Mouse (Mus musculus): ENCODE results near the gene Arl13b. TPM values are rescaled to one million over a fixed set of nuclear protein-coding genes. Genes with fewer than 3 reads are reported as not detected.

Arl13b gene
- polyA plus RNA-seq, 1 experiment, result 13.4 TPM

DNA sequence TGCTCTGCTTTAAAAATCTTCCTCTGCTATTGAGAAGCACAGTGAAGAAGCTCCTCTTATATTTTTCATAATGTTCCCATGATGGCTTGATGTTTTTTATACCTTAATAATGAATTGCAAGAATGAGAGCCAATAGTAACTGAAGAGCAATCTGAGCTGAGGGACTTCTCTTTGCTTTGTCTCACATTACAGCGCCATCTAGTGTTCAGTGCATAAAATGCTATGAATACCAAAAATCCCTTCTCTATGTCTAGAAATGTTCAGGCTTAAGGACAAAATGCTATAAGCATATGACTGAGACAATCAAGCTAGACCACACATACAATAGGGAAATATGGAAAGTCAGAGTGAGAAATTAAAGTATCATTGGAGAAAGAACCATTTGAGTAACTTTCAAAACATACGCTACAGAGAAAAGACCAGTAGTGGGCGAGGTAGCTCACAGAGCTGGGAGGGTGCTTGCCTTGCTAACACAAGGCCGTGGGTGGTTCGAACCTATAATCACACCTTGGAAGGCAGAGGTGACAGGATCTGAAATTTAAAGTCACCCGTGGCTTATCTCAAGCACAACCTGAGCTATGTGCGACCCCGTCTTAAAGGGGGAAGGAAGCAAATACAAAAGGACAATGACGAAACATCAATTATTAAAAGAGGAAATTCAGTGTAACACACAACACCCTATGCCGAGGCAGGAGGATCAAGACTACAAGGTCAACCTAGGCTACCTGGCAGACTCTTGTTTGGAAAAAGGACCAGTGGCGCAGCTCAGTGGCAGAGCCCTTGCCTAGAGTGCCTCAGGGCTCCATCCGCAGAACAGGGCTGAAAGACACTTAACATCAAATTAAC is 20.5 kb downstream of the Arl13b start:
- no peaks in the 10 kb centered on the region for H3K4me1 ChIP-seq (ENCODE audit: control insufficient read depth, insufficient read depth, low read length)
- 0 out of 2 replicates have a peak, but pooled peaks have one; percentile 19 for TF ChIP-seq CTCF (IDR thresholded peaks at IDR 0.05; ENCODE audit: extremely low read depth, insufficient read depth, low read length)
- TF ChIP-seq POLR2A (IDR thresholded peaks at IDR 0.05; ENCODE audit: extremely low read depth, insufficient read depth, low read length), result no peak
- no peak overlapping the region for H3K27ac ChIP-seq (ENCODE audit: insufficient read depth, low read length)
- H3K4me3 ChIP-seq (ENCODE audit: insufficient read depth, low read length), result no peak overlapping the region

DNA sequence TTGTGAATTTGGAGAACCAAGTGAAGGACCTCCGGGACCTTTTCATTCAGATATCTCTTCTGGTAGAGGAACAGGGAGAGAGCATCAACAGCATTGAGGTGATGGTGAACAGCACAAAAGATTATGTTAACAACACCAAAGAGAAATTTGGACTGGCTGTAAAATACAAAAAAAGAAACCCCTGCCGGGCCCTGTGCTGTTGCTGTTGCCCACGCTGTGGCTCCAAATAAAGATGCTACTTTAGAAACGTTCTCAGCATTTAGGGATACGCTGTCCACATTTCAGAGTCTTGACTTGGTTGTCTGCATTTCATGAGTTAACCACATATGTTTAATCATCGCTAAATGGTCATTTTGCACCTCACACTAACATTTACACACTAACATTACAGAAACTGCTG is 24.4 kb downstream of the Arl13b start:
- Histone ChIP-seq H3K4me1 (ENCODE audit: control insufficient read depth, insufficient read depth, low read length) (no peaks in the 10 kb centered on the region), H3K27ac (ENCODE audit: insufficient read depth, low read length) (no peak overlapping the region), H3K4me3 (ENCODE audit: insufficient read depth, low read length) (no peak overlapping the region)
- TF ChIP-seq POLR2A (IDR thresholded peaks at IDR 0.05; ENCODE audit: extremely low read depth, insufficient read depth, low read length), result no peak
- no peak for TF ChIP-seq CTCF (IDR thresholded peaks at IDR 0.05; ENCODE audit: extremely low read depth, insufficient read depth, low read length)

DNA sequence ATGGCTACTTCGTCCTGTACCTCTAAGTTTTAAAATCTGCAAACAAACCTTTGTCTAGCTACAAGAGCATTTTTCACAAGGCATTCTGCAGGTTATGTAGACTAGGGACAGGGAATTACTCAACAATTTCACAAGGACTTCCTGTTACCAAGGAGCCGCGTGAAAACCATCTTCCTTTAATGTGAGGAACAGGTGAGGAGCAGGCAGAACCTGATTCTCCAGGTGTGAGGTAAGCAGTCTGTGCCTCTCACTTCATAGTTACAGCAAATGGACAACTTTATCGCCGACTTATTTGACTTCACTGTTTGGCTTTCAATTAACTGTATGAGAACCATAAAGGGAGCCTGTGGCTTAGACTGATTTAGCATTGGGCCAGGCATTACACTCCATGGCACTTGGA is 32.3 kb downstream of the Arl13b start, which contains the start of gene Stx19:
Gene Stx19, plus strand, starts transcription at position 186 of the 400 bp plus-strand sequence.
- Histone ChIP-seq H3K4me1 (ENCODE audit: control insufficient read depth, insufficient read depth, low read length) (peaks cover 2% of the 10 kb centered on the region; the same call in 1 of the 2 replicates), H3K27ac (ENCODE audit: insufficient read depth, low read length) (no peak within 1 kb of the TSS), H3K4me3 (ENCODE audit: insufficient read depth, low read length) (no peak within 1 kb of the TSS)
- TF ChIP-seq POLR2A (IDR thresholded peaks at IDR 0.05; ENCODE audit: extremely low read depth, insufficient read depth, low read length), result no peak
- TF ChIP-seq CTCF (IDR thresholded peaks at IDR 0.05; ENCODE audit: extremely low read depth, insufficient read depth, low read length), result no peak

DNA sequence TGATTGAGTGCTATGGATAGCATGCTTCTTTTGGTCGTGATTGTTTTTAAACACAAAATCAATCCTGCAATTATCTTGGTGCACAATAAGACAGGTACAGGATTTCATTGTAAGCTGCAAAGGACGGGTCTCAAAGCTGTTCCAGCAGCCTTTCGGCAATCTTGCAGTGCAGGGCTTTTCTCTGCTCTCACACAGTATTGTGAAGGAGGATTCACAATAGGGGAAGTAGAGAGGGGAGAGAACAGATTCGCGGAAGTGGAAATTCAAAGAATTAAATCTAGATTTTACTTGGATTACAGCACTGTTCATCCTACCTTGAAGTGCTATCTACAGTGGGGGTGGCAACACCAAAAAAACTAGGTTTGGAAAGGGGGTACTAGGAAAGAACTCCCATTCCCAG is 33.0 kb downstream of the Arl13b start:
- TF ChIP-seq CTCF (IDR thresholded peaks at IDR 0.05; ENCODE audit: extremely low read depth, insufficient read depth, low read length) (no peak), POLR2A (IDR thresholded peaks at IDR 0.05; ENCODE audit: extremely low read depth, insufficient read depth, low read length) (no peak)
- Histone ChIP-seq H3K4me1 (ENCODE audit: control insufficient read depth, insufficient read depth, low read length) (peaks cover 2% of the 10 kb centered on the region; the same call in 1 of the 2 replicates), H3K4me3 (ENCODE audit: insufficient read depth, low read length) (no peak overlapping the region), H3K27ac (ENCODE audit: insufficient read depth, low read length) (no peak overlapping the region)

DNA sequence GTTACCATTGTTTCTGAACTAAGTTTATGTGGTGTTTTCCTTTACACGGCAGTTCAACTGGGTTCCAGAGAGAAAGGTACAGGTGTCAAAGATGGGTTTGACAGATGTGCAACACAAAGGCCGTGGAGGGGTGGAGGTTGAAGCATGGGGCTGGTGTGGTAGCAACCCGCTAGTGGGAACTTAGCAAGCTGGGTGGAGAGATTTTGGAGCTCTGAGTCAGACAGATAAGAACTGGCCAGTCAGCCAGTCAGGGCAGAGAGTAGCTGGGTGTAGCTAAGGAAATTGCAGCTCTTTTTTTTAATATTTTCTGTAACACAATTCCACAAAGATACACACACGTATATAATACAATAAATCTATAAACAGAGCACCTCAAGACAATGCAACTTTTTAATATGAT is 36.0 kb downstream of the Arl13b start:
- Histone ChIP-seq H3K4me3 (ENCODE audit: insufficient read depth, low read length) (no peak overlapping the region), H3K4me1 (ENCODE audit: control insufficient read depth, insufficient read depth, low read length) (peaks cover 4% of the 10 kb centered on the region; the same call in 1 of the 2 replicates), H3K27ac (ENCODE audit: insufficient read depth, low read length) (no peak overlapping the region)
- no peak for TF ChIP-seq POLR2A (IDR thresholded peaks at IDR 0.05; ENCODE audit: extremely low read depth, insufficient read depth, low read length)
- no peak for TF ChIP-seq CTCF (IDR thresholded peaks at IDR 0.05; ENCODE audit: extremely low read depth, insufficient read depth, low read length)

DNA sequence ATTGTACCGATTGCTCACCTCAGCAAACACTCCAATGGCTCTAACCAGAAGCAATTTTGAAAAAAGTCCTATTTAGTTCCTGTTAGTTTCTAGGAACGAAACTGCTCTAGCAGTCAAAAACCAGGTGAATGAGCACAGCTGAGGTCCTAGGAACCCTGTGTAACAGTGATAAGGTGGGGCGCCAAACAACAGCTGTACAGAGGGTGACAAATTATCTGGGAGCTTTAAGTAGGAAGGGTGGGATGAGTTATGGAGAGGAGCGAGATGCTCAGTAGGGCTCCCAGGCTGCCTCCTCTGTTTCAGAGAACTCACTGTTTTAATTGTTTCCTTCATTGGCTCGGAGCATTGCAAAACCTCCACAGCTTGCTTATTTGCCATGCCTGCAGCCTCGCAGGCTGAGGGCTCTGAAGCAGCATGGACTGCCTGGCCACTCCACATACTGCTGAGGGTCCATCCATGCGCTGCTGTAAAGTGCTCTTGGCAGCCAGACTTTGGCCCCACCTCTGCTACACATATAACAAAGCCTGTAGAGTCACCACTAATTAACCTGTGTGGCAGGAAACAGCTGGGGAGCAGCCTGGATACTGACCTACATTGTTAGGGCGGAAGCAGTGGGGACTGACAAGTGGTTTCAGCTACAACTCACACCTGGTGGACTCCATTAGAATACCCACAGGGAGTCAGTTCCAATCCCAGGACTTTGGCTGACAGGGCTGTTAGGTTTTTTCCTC is 39.4 kb downstream of the Arl13b start:
- Histone ChIP-seq H3K4me1 (ENCODE audit: control insufficient read depth, insufficient read depth, low read length) (peaks cover 2% of the 10 kb centered on the region; the same call in 1 of the 2 replicates), H3K27ac (ENCODE audit: insufficient read depth, low read length) (no peak overlapping the region), H3K4me3 (ENCODE audit: insufficient read depth, low read length) (no peak overlapping the region)
- TF ChIP-seq CTCF (IDR thresholded peaks at IDR 0.05; ENCODE audit: extremely low read depth, insufficient read depth, low read length) (no peak), POLR2A (IDR thresholded peaks at IDR 0.05; ENCODE audit: extremely low read depth, insufficient read depth, low read length) (no peak)

DNA sequence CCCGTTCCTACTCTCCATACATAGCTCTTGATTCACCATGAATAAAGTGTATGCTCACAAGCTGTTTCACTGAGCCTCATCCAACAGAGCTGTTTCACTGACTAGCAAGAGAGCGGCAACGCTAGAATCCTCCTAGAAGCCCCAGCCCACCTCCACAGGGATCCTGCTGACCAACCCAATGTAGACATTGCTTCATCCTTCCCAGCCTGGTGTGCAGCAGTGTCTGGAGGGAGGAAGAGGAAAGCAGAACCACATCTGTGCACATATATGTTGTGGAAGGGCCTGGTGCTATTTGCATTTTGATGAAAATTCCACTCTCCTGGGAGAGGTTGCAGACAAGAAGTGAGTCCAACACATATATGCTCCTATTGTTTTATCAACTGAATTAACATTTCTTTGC is 42.2 kb downstream of the Arl13b start:
- H3K4me3 ChIP-seq (ENCODE audit: insufficient read depth, low read length), result no peak overlapping the region
- H3K4me1 ChIP-seq (ENCODE audit: control insufficient read depth, insufficient read depth, low read length), result peaks cover 2% of the 10 kb centered on the region; the same call in 1 of the 2 replicates
- no peak overlapping the region for H3K27ac ChIP-seq (ENCODE audit: insufficient read depth, low read length)
- TF ChIP-seq POLR2A (IDR thresholded peaks at IDR 0.05; ENCODE audit: extremely low read depth, insufficient read depth, low read length) (no peak), CTCF (IDR thresholded peaks at IDR 0.05; ENCODE audit: extremely low read depth, insufficient read depth, low read length) (no peak)

DNA sequence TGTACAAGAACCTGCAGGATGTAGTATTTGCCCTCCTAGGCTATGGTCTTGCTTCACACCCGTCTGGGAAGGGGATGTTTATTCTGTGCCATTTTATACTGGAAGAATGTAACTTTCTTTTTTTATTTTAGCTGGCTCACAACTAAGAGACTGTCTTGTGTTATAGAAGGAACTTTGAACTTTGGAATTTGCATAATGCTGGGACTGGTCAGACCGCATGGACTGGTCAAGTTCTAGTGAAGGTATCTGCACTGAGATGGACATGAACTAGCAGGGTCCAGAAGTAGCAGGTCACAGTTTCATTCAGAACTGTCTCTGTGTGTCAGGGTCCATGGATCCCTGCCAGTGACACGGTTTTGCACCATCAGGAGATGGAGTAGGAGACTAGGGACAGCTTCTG is 47.0 kb downstream of the Arl13b start:
- no peak for TF ChIP-seq POLR2A (IDR thresholded peaks at IDR 0.05; ENCODE audit: extremely low read depth, insufficient read depth, low read length)
- no peak for TF ChIP-seq CTCF (IDR thresholded peaks at IDR 0.05; ENCODE audit: extremely low read depth, insufficient read depth, low read length)
- Histone ChIP-seq H3K4me1 (ENCODE audit: control insufficient read depth, insufficient read depth, low read length) (no peaks in the 10 kb centered on the region), H3K27ac (ENCODE audit: insufficient read depth, low read length) (no peak overlapping the region), H3K4me3 (ENCODE audit: insufficient read depth, low read length) (no peak overlapping the region)

DNA sequence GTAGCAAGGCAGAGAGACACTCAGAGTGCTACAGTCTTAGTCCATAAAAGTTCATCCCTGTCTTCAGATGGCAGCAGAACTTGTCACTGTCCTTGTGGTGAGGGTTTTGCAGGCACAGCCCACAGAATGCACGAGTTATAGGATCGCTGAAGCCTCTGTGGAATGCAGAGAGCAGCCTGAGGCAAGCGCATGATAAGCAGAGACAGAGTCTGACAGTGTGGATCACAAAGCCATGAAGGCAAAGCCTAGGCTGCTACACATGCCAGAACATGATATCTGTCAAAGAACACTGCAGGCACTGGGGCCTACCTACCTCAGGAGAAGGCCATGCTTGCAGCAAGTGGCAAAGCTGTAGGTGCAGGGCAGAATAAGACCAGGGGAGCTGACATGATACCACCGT is 47.4 kb downstream of the Arl13b start:
- no peak overlapping the region for H3K27ac ChIP-seq (ENCODE audit: insufficient read depth, low read length)
- no peak overlapping the region for H3K4me3 ChIP-seq (ENCODE audit: insufficient read depth, low read length)
- TF ChIP-seq CTCF (IDR thresholded peaks at IDR 0.05; ENCODE audit: extremely low read depth, insufficient read depth, low read length) (no peak), POLR2A (IDR thresholded peaks at IDR 0.05; ENCODE audit: extremely low read depth, insufficient read depth, low read length) (no peak)
- no peaks in the 10 kb centered on the region for H3K4me1 ChIP-seq (ENCODE audit: control insufficient read depth, insufficient read depth, low read length)

Measured in cortical plate, adult 2 months (tissue).